Mouse (Mus musculus) midbrain, embryonic 15.5 days (tissue): ENCODE measurements around the gene Yipf7. TPM values are rescaled to one million over a fixed set of nuclear protein-coding genes. Genes with fewer than 3 reads are reported as not detected.

Experiments used
- ATAC-seq: fragments of 200-750 bp; cut with Nextera tagmentation; replicated peaks from 2 replicates; pipeline ENCODE4 v1.8.0; 2017; ENCODE audit warnings: moderate TSS enrichment
- H3K27ac ChIP-seq: fragments of 300-500 bp; sonication (generic); 2 replicates; pipeline ENCODE4 v1.5.1; 2015; ENCODE audit warnings: mild to moderate bottlenecking, inconsistent platforms
- H3K27me3 ChIP-seq: fragments of 300-500 bp; sonication (generic); replicated peaks from 2 replicates; pipeline ENCODE4 v1.6.1; 2015; ENCODE audit warnings: inconsistent platforms
- H3K36me3 ChIP-seq: fragments of 300-500 bp; sonication (generic); replicated peaks from 2 replicates; pipeline ENCODE4 v1.6.1; 2015; ENCODE audit warnings: inconsistent platforms
- H3K4me1 ChIP-seq: fragments of 300-500 bp; sonication (generic); 2 replicates; pipeline ENCODE4 v1.6.1; 2015; ENCODE audit warnings: inconsistent platforms
- H3K4me2 ChIP-seq: fragments of 300-500 bp; sonication (generic); 2 replicates; pipeline ENCODE4 v1.6.1; 2015; ENCODE audit warnings: inconsistent platforms, mild to moderate bottlenecking, moderate library complexity
- H3K4me3 ChIP-seq: fragments of 300-500 bp; sonication (generic); 2 replicates; pipeline ENCODE4 v1.5.1; 2015; ENCODE audit warnings: mild to moderate bottlenecking, inconsistent platforms
- H3K9ac ChIP-seq: fragments of 300-500 bp; sonication (generic); 2 replicates; pipeline ENCODE4 v1.6.1; 2015; ENCODE audit warnings: mild to moderate bottlenecking, inconsistent platforms
- H3K9me3 ChIP-seq: fragments of 300-500 bp; sonication (generic); 2 replicates; pipeline ENCODE4 v1.6.1; 2016; ENCODE audit warnings: inconsistent platforms
- WGBS: fragments of 180-500 bp; shearing (Covaris S2); methylation state at CpG from one replicate; pipeline ENCODE4 v1.1.7; 2015; ENCODE audit warnings: mixed read lengths; 5-methylcytosine and 5-hydroxymethylcytosine counted together
- polyA plus RNA-seq: library from polyadenylated mRNA; unstranded; fragments of >200 nt; fragmentation: Nextera tagmentation; extraction: Ambion mirVana; gene quantifications from 2 replicates; pipeline ENCODE4 v1.2.1, GENCODE M21; 2015

Yipf7 gene
- not detected in 2 replicates for polyA plus RNA-seq

DNA sequence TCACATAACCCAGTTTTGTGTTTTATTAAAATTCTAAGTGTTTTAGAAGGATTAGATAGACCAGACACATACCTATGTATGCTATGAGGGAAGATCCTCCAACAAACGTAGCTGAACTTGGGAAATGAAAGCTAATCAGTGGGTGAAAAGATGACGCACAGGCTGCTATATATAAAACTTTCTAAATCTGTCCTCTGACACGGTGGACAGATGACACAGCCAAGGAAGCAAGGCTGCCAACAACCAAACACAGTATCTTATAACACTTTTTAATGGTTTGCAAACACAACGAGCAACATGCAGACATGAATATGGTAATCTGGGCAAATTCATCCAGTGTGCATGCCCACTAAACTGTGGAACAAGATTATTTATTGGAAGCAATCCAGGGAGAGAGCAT is at the start of gene Yipf7:
TSS of gene Yipf7 (minus strand) at position 160 of the 400 bp plus-strand sequence.
- Histone ChIP-seq H3K9me3 (no peaks in the 10 kb centered on the region), H3K4me3 (no peak within 1 kb of the TSS), H3K4me2 (no peak within 1 kb of the TSS), H3K27me3 (no peaks in the 10 kb centered on the region), H3K27ac (no peak within 1 kb of the TSS), H3K9ac (no peak within 1 kb of the TSS), H3K36me3 (no peaks in the 10 kb centered on the region), H3K4me1 (no peaks in the 10 kb centered on the region)
- WGBS = 77% methylated on average over 4 of the region's 4 CpGs
- ATAC-seq = no peak

DNA sequence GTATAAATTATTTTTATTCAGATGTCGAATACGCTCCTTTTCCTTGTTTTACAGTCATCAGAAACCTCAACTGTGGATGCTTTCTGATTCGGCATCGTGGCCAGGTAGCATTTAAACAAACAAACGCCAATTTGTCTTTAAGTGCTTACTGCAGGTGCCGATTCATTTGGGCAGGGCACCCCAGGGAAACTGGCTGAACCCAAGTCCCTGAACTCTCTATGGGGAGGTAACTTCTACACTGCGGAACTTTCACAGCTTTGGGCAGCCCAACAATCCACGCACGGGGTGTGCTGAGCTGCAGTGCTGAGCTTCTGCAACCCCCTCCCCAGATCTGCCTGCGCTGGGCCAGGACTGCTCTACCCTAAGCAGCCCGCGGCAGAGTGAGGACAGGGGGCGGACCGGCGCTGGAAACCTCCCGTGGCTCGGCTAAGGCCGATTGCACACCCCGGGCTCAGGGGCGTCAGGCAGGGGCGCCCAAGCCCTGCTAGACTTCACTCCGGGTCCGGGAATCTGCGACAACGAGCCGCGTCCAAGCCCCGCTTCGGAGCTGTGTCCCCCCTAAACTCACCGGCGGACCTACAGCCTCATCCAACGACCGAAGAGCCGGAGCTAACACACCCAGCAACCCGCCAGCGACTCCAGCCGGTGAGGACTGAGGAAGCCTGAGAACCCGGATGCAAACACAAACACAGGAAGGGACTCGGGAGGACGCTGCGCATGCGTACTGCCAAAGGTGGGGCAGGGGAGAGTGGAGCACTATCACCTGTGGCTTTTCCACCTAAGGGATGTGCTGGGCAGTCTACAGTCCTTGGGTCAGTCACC is 49.4 kb upstream of the Yipf7 start, which contains the start of gene Gnpda2:
TSS of gene Gnpda2 (minus strand) at position 701 of the 822 bp plus-strand sequence.
- H3K9me3 ChIP-seq = no peaks in the 10 kb centered on the region
- peaks cover 6% of the 10 kb centered on the region for H3K4me1 ChIP-seq
- H3K4me3 ChIP-seq = peak within 1 kb of the TSS; percentile 92
- H3K27ac ChIP-seq = peak within 1 kb of the TSS; percentile 90
- 0 out of 2 replicates have a peak, but pooled peaks cover 3% of the 10 kb centered on the region for H3K36me3 ChIP-seq
- H3K27me3 ChIP-seq = no peaks in the 10 kb centered on the region
- H3K9ac ChIP-seq = peak within 1 kb of the TSS; percentile 95
- peak; percentile 98 for ATAC-seq
- 3% methylated on average over 42 of the region's 42 CpGs for WGBS
- peak within 1 kb of the TSS; percentile 74 for H3K4me2 ChIP-seq

DNA sequence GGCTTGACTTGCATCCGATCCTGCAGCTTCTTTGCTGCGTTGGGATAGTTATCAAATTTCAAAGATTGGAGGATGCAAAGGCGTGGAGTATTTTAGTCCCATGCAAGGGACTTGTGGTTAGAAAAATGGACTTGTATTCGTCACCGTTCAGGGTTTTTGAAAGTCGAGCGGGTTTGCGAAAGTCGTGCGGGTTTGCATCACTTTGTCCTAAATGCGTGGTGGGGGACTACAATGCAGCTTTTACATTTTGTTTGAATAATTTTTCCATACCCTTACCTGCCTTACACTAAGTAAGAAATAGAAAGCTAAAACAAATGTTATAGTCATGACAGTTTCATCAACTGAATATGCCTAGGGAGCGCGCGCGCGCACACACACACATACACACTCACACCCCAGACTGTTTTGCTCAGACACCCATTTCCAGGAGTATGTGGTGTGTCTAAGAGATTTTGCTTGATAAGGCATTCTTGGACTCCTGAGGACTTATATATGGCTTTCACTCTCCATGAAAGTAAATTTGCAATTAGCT is 15.0 kb upstream of the Yipf7 start:
- Histone ChIP-seq H3K9me3 (no peaks in the 10 kb centered on the region), H3K9ac (peak overlapping the region; percentile 99), H3K4me2 (peak overlapping the region; percentile 69), H3K27me3 (no peaks in the 10 kb centered on the region), H3K27ac (peak overlapping the region; percentile 97), H3K4me1 (peaks cover 16% of the 10 kb centered on the region), H3K4me3 (peak overlapping the region; percentile 91), H3K36me3 (0 out of 2 replicates have a peak, but pooled peaks cover 4% of the 10 kb centered on the region)
- 8% methylated on average over 16 of the region's 16 CpGs for WGBS
- peak; percentile 11; the same call in 1 of the 2 replicates for ATAC-seq

DNA sequence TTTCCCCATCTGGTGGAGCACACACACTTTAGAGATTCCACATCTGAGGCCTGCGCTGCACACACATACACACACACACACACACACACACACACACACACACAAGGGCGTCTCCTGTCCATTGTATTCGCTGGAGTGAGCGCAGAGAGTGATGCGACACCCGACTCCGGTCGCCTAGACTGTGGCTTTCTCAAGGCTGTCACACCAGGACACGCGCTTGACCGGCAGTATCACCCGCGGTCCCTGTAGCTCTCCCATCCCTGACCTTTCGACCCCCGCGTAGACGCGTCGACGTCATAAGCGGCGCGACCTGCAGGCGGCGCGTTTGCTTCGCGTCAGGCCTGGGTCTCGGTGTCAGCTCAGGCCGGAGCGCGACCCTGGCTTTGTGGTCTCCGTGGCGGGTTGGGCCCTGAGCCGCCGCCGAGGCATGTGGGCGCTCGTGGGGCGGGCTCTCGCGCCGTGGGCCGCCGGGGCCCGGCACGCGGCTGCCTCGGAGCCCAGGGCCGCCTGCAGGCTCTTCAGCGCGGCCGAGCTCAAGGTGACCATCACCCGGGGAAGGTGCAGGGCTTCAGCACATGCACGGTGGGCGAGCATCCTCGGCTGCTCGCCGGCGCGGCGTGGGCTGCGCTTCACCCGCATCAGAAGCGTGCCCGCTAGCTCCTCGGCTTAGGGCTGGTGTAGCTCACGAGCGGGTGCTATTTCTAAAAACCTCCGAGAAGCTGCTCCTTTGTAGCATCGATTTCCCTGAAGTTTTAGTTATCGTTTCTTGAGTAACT is 14.4 kb upstream of the Yipf7 start, which contains the start of gene Guf1:
TSS of gene Guf1 (plus strand) at position 296 of the 776 bp plus-strand sequence.
- peak within 1 kb of the TSS; percentile 91 for H3K4me3 ChIP-seq
- H3K4me2 ChIP-seq = peak within 1 kb of the TSS; percentile 69
- WGBS = under 1% methylated on average over 72 of the region's 72 CpGs
- H3K9ac ChIP-seq = peak within 1 kb of the TSS; percentile 99
- H3K4me1 ChIP-seq = peaks cover 16% of the 10 kb centered on the region
- peak within 1 kb of the TSS; percentile 97 for H3K27ac ChIP-seq
- H3K27me3 ChIP-seq = no peaks in the 10 kb centered on the region
- H3K36me3 ChIP-seq = 0 out of 2 replicates have a peak, but pooled peaks cover 4% of the 10 kb centered on the region
- no peaks in the 10 kb centered on the region for H3K9me3 ChIP-seq
- peak; percentile 95 for ATAC-seq

DNA sequence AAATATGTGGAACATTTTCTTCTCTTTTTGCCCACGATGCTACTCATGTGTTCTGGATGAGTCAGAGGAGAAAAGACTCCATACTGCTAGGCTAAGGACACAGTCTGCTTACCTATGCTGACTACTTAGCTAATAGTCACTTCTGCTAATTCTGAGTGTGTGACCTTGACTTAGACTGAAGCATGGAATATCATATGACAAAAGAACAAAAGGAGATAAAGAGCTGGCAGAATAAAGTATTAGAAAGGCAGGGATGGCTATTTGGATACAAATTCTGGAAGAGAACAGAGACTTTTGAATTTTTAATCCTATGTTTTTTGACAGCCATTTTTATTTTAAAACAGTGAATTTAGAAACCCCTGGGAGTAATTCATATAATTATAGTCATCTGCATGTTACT is 768 bp downstream of the Yipf7 start:
- no peak for ATAC-seq
- no peak overlapping the region for H3K4me3 ChIP-seq
- WGBS = 88% methylated on average over 1 of the region's 1 CpGs

DNA sequence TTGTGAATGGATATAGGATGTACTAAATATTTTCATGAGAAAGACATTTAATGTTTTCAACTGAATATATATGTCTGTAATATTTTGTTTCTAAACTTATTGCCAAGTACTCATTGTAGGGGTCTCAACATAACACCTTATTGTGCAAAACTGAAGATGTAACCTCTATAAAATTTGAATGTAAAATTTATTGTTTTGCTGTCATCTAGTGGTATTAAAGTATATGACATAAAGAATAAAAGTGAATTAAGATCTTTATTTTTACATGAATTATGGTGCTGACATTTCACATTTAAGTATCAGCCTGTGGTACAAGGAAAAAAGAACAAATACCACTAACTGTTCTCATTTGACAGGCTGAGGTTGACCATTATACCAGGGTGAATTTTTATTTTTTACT is 18.5 kb downstream of the Yipf7 start:
- no peaks in the 10 kb centered on the region for H3K36me3 ChIP-seq
- no peaks in the 10 kb centered on the region for H3K9me3 ChIP-seq
- H3K9ac ChIP-seq = no peak overlapping the region
- no peaks in the 10 kb centered on the region for H3K27me3 ChIP-seq
- no peak for ATAC-seq
- H3K4me2 ChIP-seq = no peak overlapping the region
- no peak overlapping the region for H3K27ac ChIP-seq
- H3K4me3 ChIP-seq = no peak overlapping the region
- H3K4me1 ChIP-seq = no peaks in the 10 kb centered on the region

More for the DNA sequence above, 768 bp downstream of the Yipf7 start:
- no peak overlapping the region for H3K4me2 ChIP-seq
- no peaks in the 10 kb centered on the region for H3K27me3 ChIP-seq
- no peaks in the 10 kb centered on the region for H3K9me3 ChIP-seq
- H3K36me3 ChIP-seq = no peaks in the 10 kb centered on the region
- no peak overlapping the region for H3K27ac ChIP-seq
- H3K9ac ChIP-seq = no peak overlapping the region
- H3K4me1 ChIP-seq = no peaks in the 10 kb centered on the region

DNA sequence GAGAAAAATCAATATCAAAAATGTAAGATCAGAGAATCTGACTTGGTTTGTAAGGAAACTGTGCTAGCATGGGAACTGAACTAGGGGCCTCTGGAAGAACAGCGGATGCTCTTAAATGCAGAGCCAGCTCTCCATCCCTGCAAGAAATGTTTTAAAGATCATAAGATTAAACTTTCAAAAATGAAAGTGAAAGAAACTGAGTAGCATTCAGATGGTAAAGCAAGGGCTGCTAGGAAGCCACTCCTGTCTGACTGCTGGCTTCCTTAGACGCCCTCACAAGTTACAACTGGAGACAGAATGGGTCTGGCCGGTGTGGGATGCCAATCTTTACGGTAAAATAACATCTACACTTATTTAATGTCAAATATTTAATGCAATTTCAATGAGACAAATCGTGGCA is 20.4 kb downstream of the Yipf7 start:
- 84% methylated on average over 5 of the region's 5 CpGs for WGBS

DNA sequence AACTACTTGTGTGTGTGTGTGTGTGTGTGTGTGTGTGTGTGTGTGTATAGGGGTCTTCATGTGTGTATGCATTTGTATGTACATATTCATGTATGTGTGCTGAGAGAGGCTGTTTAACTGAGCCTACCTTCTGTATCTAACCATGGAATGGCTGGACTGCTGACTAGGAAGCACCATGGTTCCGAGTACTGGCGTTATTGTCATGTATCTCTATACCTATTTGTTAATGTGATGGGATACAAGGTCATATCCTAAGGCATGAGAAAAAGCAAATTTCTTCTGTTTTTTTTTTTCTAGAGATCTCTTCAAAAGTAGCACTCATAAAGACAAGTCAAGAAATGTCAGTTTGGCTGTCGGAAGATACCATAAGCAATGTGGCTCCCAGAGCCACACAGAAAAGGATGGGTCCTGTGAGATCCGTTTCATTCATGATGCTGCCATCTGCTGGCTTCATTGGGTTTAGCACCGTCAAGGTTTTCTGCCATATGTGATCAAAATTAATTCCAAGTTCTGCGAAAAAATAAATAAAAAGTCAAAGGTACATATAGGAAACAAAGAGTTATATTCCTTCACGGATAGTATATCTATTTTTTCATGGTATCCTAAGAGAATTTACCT is 21.7 kb downstream of the Yipf7 start:
- no peak overlapping the region for H3K4me3 ChIP-seq
- no peaks in the 10 kb centered on the region for H3K9me3 ChIP-seq
- H3K27ac ChIP-seq = no peak overlapping the region
- no peaks in the 10 kb centered on the region for H3K4me1 ChIP-seq
- H3K9ac ChIP-seq = no peak overlapping the region
- 38% methylated on average over 7 of the region's 7 CpGs for WGBS
- no peaks in the 10 kb centered on the region for H3K27me3 ChIP-seq
- no peaks in the 10 kb centered on the region for H3K36me3 ChIP-seq
- ATAC-seq = peak; percentile 80
- no peak overlapping the region for H3K4me2 ChIP-seq

More for the DNA sequence above, 20.4 kb downstream of the Yipf7 start:
- Histone ChIP-seq H3K4me3 (no peak overlapping the region), H3K9ac (no peak overlapping the region), H3K9me3 (no peaks in the 10 kb centered on the region), H3K36me3 (no peaks in the 10 kb centered on the region), H3K4me2 (no peak overlapping the region), H3K4me1 (no peaks in the 10 kb centered on the region), H3K27me3 (no peaks in the 10 kb centered on the region), H3K27ac (no peak overlapping the region)
- ATAC-seq = no peak

DNA sequence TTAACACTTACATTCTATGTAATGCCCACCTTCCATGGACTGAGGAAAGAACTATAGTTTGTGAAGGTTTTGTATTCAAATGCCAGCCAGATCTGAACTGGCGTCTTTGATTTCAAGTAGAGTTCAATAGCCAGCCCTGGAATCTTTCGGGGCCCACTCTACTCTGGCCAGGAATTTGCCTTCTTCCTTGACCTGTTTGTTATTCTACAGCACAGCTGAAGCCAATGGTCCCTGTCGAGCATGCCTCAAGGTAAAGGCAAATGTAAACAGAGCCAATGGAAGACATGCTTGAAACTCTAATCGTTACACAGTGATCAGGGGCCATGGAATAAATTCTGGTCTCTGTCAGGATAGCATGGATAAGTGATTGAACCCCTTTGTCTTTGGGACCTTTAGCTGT is 30.2 kb downstream of the Yipf7 start:
- WGBS = 77% methylated on average over 4 of the region's 4 CpGs
- Histone ChIP-seq H3K27ac (no peak overlapping the region), H3K27me3 (no peaks in the 10 kb centered on the region), H3K4me1 (no peaks in the 10 kb centered on the region), H3K4me3 (no peak overlapping the region), H3K9ac (no peak overlapping the region), H3K36me3 (no peaks in the 10 kb centered on the region), H3K4me2 (no peak overlapping the region), H3K9me3 (no peaks in the 10 kb centered on the region)
- no peak for ATAC-seq

DNA sequence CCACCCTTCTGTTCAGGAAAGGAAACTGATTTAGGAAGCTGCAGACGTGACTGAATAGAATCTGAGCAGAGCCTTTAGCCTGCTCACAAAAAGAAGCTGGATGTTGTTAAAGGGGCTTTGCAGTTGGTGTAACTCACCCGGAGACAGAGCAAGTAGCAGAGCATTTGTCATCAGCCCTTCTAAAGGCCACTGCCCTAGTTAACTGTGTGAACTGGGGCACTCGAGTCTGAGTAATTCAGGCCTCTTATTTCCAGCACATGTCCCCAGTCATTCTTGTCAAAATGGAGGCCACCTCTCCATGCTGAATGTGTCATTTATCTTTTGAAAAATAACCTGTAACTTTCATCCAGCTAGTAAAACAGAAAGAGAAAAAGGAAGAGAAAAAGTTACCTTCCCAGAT is 30.8 kb downstream of the Yipf7 start:
- Histone ChIP-seq H3K4me3 (no peak overlapping the region), H3K4me2 (no peak overlapping the region), H3K4me1 (no peaks in the 10 kb centered on the region), H3K9me3 (no peaks in the 10 kb centered on the region), H3K36me3 (no peaks in the 10 kb centered on the region), H3K27me3 (no peaks in the 10 kb centered on the region), H3K9ac (no peak overlapping the region), H3K27ac (no peak overlapping the region)
- peak; percentile 42; the same call in 1 of the 2 replicates for ATAC-seq
- WGBS = 53% methylated on average over 3 of the region's 3 CpGs

DNA sequence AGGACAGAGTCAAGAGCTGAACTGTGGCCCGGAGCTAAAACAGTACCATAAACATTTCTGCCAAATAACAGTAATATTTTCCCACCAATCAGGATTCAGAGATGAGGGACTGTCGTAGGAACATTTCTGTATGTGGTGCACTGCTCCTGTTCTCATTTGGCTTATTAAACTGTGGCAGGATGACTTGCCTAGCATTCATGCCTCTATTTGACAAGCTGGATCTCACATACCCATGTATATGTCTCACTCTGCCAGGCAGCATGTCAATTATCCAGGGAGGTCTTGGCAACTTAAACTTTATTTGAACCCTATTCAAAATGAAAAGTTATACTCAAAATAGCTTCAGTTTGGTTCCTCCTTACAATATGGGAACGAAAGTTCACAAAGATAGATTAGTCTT is 35.4 kb downstream of the Yipf7 start:
- H3K4me2 ChIP-seq = no peak overlapping the region
- no peak for ATAC-seq
- WGBS = 89% methylated on average over 3 of the region's 3 CpGs

DNA sequence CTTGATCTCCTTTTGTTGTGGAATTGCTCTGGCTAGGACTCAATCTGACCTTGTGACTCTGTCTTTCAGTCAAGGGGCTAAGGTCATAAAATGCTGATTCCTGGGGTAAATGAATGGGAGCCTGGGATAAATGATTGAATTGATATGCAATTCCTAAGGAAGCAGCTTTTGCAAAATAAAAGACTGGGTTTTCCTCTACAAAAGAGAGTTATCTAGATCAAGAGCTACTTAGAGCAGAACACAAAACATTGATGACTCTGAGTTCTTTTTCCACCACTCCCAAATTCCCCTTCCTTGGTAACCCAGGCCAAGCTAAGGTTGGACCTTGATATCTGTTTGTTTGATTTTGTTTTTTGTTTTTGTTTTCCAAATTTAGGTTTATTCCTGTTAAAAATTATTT is 53.4 kb downstream of the Yipf7 start:
- H3K9ac ChIP-seq = no peak overlapping the region
- H3K9me3 ChIP-seq = no peaks in the 10 kb centered on the region
- H3K36me3 ChIP-seq = no peaks in the 10 kb centered on the region
- no peaks in the 10 kb centered on the region for H3K27me3 ChIP-seq
- H3K4me1 ChIP-seq = no peaks in the 10 kb centered on the region
- H3K27ac ChIP-seq = no peak overlapping the region
- ATAC-seq = no peak
- no peak overlapping the region for H3K4me2 ChIP-seq
- H3K4me3 ChIP-seq = no peak overlapping the region

More for the DNA sequence above, 35.4 kb downstream of the Yipf7 start:
- H3K9me3 ChIP-seq = no peaks in the 10 kb centered on the region
- H3K4me1 ChIP-seq = no peaks in the 10 kb centered on the region
- H3K27ac ChIP-seq = no peak overlapping the region
- no peak overlapping the region for H3K9ac ChIP-seq
- no peak overlapping the region for H3K4me3 ChIP-seq
- no peaks in the 10 kb centered on the region for H3K36me3 ChIP-seq
- H3K27me3 ChIP-seq = no peaks in the 10 kb centered on the region
